Mouse (Mus musculus) E14TG2a.4 (cell line): Measurements from ENCODE around the gene Phyhd1.

ENCODE experiments used
- H3K27me3 ChIP-seq: 2 replicates; pipeline ENCODE4 v1.6.1; 2014; ENCODE audit warnings: low read length, control low read depth; ENCODE audit not compliant: insufficient read depth
- H3K36me3 ChIP-seq: 2 replicates; pipeline ENCODE4 v1.6.1; 2014; ENCODE audit warnings: low read length, control low read depth; ENCODE audit not compliant: insufficient read depth
- H3K4me1 ChIP-seq: replicated peaks from 2 replicates; pipeline ENCODE4 v1.6.1; 2014; ENCODE audit warnings: low read depth, low read length, control low read depth
- H3K4me3 ChIP-seq: replicated peaks from 2 replicates; pipeline ENCODE4 v1.5.1; 2014; ENCODE audit warnings: mild to moderate bottlenecking, low read length
- H3K9me3 ChIP-seq: 2 replicates; pipeline ENCODE4 v1.6.1; 2014; ENCODE audit warnings: low read length, control low read depth
- CTCF ChIP-seq: conservative IDR thresholded peaks from 2 replicates; pipeline ENCODE4 v1.5.1; 2014; ENCODE audit warnings: low read length
- NANOG ChIP-seq: IDR thresholded peaks from 2 replicates; pipeline ENCODE4 v1.6.1; 2014; ENCODE audit warnings: borderline replicate concordance, low read length, mixed read lengths
- POU5F1 ChIP-seq: IDR thresholded peaks from 2 replicates; pipeline ENCODE4 v1.6.1; 2014; ENCODE audit warnings: low read length, borderline replicate concordance

Gene Phyhd1

GRCm38 (mm10) chr2:30265767-30266253, at the start of gene Phyhd1:
Phyhd1 (plus strand) TSS chr2:30266203.
- no peak for TF ChIP-seq POU5F1
- peak within 1 kb of the TSS; percentile 30 for H3K4me3 ChIP-seq
- peaks cover 39% of the 10 kb centered on the region for H3K36me3 ChIP-seq
- no peaks in the 10 kb centered on the region for H3K27me3 ChIP-seq
- H3K4me1 ChIP-seq, result peaks cover 79% of the 10 kb centered on the region
- no peaks in the 10 kb centered on the region for H3K9me3 ChIP-seq

DNA sequence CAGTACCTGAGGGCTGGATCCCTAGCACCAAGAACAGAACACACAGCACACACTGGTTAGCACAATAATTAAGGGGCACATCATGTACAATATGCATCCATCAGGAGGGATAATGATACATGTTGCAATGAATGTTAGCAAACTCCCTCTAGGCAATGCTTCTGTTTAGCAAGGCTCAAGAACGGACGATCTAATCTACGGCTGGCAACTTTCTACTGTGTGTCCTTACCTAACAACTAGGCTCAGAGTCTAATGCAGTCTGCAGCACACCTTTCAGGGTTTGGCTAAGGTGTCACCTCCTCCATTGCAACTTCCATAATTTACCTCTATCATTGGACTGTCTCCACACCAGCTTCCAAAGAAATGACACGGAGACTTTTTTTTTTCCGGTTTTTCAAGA, 49.7 kb upstream of the Phyhd1 start:
- no peaks in the 10 kb centered on the region for H3K27me3 ChIP-seq
- peaks cover 55% of the 10 kb centered on the region for H3K9me3 ChIP-seq
- TF ChIP-seq CTCF, result no peak
- no peak for TF ChIP-seq POU5F1
- TF ChIP-seq NANOG, result no peak
- no peak overlapping the region for H3K4me3 ChIP-seq
- H3K4me1 ChIP-seq, result peaks cover 8% of the 10 kb centered on the region
- no peaks in the 10 kb centered on the region for H3K36me3 ChIP-seq

DNA sequence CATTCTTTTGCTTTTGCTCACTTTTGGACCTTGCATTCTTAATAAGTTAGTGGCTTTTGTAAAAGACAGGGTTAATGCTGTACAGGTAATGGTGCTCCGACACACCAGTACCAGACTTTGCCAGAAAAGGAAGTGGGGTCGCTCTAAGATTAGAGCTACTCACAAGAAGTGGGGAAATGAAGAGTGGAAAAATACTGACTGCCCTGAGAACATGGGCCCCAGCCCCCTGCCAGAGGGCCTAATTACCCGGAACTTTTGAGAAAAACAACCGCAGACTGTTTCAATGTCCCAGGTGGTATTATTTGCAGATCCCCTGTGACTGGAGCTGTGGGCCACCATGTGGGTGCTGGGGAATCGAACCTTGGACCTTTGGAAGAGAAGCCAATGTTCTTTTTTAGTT, 30.4 kb upstream of the Phyhd1 start:
- Histone ChIP-seq H3K9me3 (peaks cover 61% of the 10 kb centered on the region), H3K4me3 (no peak overlapping the region), H3K4me1 (peaks cover 37% of the 10 kb centered on the region), H3K27me3 (no peaks in the 10 kb centered on the region), H3K36me3 (peaks cover 19% of the 10 kb centered on the region)
- TF ChIP-seq CTCF, result no peak

GRCm38 (mm10) chr2:30236426-30237198, 29.4 kb upstream of the Phyhd1 start:
- peaks cover 47% of the 10 kb centered on the region for H3K4me1 ChIP-seq
- H3K27me3 ChIP-seq, result no peaks in the 10 kb centered on the region
- H3K9me3 ChIP-seq, result peaks cover 51% of the 10 kb centered on the region
- H3K4me3 ChIP-seq, result peak overlapping the region; percentile 93
- TF ChIP-seq CTCF (no peak), POU5F1 (no peak), NANOG (no peak)
- peaks cover 29% of the 10 kb centered on the region for H3K36me3 ChIP-seq

- TF ChIP-seq CTCF (no peak), NANOG (no peak), POU5F1 (no peak)
- H3K4me1 ChIP-seq, result peaks cover 54% of the 10 kb centered on the region
- peaks cover 44% of the 10 kb centered on the region for H3K9me3 ChIP-seq
- no peaks in the 10 kb centered on the region for H3K27me3 ChIP-seq
- H3K36me3 ChIP-seq, result peaks cover 31% of the 10 kb centered on the region
- H3K4me3 ChIP-seq, result peak within 1 kb of the TSS; percentile 93
Observed at GRCm38 (mm10) chr2:30237199-30237880, 28.7 kb upstream of the Phyhd1 start, which contains the start of gene Lrrc8a. Lrrc8a (plus strand) TSS chr2:30237715.

DNA sequence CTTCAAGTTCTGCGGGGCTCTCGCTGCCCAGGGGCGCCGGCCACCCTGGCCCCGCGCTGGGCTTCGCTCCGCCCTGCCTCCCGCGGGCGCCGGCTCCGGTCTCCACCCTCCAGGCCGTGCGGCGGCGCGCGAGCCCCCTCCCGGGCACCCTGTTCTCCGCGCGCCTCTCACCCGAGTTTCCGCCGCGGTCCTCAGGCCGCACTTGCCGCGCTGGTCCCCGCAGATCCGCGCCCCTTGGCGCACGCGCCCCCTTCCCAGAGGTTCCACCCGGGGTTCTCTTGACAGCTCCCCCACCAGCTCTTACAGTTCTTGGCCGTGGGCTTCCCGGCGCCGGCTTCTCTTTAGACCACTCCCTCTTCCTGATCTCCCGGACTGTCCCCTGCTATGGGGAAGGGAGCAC, 28.1 kb upstream of the Phyhd1 start:
- no peaks in the 10 kb centered on the region for H3K27me3 ChIP-seq
- H3K36me3 ChIP-seq, result peaks cover 31% of the 10 kb centered on the region
- H3K9me3 ChIP-seq, result peaks cover 38% of the 10 kb centered on the region
- peaks cover 59% of the 10 kb centered on the region for H3K4me1 ChIP-seq
- TF ChIP-seq POU5F1, result no peak
- TF ChIP-seq NANOG, result no peak
- no peak for TF ChIP-seq CTCF
- H3K4me3 ChIP-seq, result peak overlapping the region; percentile 93

GRCm38 (mm10) chr2:30238906-30239465, 27.0 kb upstream of the Phyhd1 start:
- peaks cover 39% of the 10 kb centered on the region for H3K36me3 ChIP-seq
- no peaks in the 10 kb centered on the region for H3K27me3 ChIP-seq
- TF ChIP-seq POU5F1 (no peak), NANOG (no peak), CTCF (no peak)
- H3K4me3 ChIP-seq, result peak overlapping the region; percentile 93
- peaks cover 70% of the 10 kb centered on the region for H3K4me1 ChIP-seq
- peaks cover 27% of the 10 kb centered on the region for H3K9me3 ChIP-seq

- Histone ChIP-seq H3K36me3 (peaks cover 46% of the 10 kb centered on the region), H3K9me3 (peaks cover 19% of the 10 kb centered on the region), H3K4me3 (no peak overlapping the region), H3K4me1 (peaks cover 78% of the 10 kb centered on the region), H3K27me3 (no peaks in the 10 kb centered on the region)
- TF ChIP-seq POU5F1, result no peak
- TF ChIP-seq CTCF, result no peak
- no peak for TF ChIP-seq NANOG
Observed at GRCm38 (mm10) chr2:30239777-30240176, 26.2 kb upstream of the Phyhd1 start.
